ENCODE assay signal across 17 mouse cellular contexts in the genomic region with DNA sequence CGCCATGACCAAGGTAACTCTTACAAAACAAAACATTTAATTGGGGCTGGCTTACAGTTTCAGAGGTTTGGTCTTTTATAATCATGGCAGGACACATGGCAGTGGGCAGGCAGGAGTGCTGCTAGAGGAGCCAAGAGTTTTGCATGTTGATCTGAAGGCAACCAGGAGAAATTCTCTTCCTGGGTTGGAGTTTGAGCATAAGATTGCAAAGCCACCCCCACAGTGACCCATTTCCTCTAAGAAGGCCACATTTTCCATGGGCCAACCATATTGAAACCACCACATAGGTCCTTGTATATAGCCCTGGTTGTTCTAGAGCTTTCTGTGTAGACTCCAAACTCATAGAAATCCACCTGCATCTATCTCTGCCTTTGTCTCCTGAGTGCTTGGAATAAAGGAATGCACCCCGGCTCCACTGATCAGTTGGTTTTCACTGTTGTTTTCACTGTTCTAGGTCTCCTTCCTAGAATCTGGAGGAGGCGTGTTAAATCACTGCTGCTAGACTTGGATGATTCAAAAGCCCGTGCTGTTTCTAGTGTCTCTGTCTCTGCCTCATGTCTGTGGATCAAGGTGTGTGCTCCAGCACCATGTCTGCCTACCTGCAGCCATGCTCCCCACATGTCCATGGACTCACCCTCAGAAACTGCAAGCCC. TPM values are rescaled to one million over a fixed set of nuclear protein-coding genes. Genes with fewer than 3 reads are reported as not detected.
"Had no signal": no experiment of that assay in that cellular context is flagged by ENCODE, and none has a peak within 500 bp of the region (broad histone marks: within the 10 kb centered on the region; RNA-seq: fewer than 3 reads in every experiment).

No protein-coding gene starts in this region.

- ATAC-seq: lung, postnatal 0 days had no signal

- H3K27ac ChIP-seq: layer of hippocampus, adult 2 months; limb, embryonic 10.5 days; liver, embryonic 15.5 days; midbrain, embryonic 10.5 days; neural tube, embryonic 15.5 days; stomach, postnatal 0 days had no signal

- DNase-seq: kidney, adult 18-20 months; kidney, postnatal 10 days; kidney, postnatal 4 days; lung, adult 2 months; lung, postnatal 36 days; midbrain, embryonic 14.5 days; right cerebral cortex, postnatal 14 days; thymus, adult 18-20 months; thymus, postnatal 14 days had no signal

- H3K4me3 ChIP-seq: layer of hippocampus, adult 2 months; limb, embryonic 10.5 days; liver, embryonic 15.5 days; midbrain, embryonic 10.5 days; myocyte; neural tube, embryonic 15.5 days had no signal

RNA-seq across cellular contexts. Expression of a gene that starts 41.0 kb away (rescaled TPM):
- polyA plus RNA-seq: myocyte had no signal
